Mouse (Mus musculus): Measurements from ENCODE around the gene Rubcnl. TPM values are rescaled to one million over a fixed set of nuclear protein-coding genes. Genes with fewer than 3 reads are reported as not detected.

Gene Rubcnl
- polyA plus RNA-seq (2016; fragmentation: Nextera tagmentation; extraction: Ambion mirVana): 0.13 and 0.29 TPM in 2 replicates

DNA sequence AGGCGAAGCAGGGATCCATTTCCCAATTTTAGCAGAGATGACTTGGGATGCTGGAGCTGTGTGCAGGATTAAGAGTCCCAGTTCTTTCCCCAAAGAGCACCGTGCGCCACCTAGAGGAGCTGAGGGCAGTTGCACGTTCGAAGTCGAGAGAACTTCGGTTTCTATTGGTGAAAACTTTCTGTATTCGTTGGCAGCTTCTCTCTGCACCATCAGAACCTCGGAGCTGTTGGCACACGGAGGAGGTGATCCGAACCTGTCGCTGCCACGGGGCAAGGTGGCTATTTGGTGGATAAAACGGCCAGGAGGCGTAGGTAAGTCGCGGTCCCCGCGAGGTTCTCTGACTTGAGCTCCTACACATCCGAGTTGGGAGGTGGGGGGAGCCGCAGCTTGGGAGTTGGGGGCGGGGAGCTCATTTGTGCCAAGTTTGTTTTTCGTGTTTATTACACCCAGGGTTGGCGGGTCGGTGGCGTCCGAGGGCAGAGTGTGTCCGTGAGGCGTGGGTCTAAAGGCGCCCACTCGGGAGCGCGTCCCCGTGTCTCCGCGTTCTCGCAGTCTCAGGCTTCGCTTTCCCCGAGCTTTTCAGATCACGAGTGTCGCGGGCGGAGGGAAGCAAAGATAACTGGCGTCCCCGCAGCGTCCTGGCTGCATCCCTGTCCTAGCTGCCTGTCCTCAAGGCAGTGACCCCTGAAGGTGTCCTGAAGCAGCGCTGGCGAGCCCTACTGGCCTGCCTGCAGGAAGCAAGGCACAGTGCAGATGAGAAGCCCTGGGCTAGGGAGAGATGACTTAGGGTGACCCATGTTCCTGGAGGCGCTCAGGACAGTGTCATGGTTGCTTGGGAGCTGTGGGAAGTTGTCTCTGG lies at the start of gene Rubcnl:
TSS of gene Rubcnl (plus strand) at position 172 of the 859 bp plus-strand sequence.
- peak; percentile 78 for DNase-seq (ENCODE audit: low spot score)
- H3K36me3 ChIP-seq: no peaks in the 10 kb centered on the region
- H3K27me3 ChIP-seq (ENCODE audit: insufficient read depth, poor library complexity, severe bottlenecking): peaks cover 6% of the 10 kb centered on the region
- no peaks in the 10 kb centered on the region for H3K9me3 ChIP-seq
- H3K27ac ChIP-seq: peak within 1 kb of the TSS; percentile 73
- peak within 1 kb of the TSS; percentile 71 for H3K4me3 ChIP-seq
- peaks cover 9% of the 10 kb centered on the region for H3K4me1 ChIP-seq (replicated peaks)
- 2% methylated on average over 49 of the region's 49 CpGs for WGBS

- Histone ChIP-seq H3K36me3 (no peaks in the 10 kb centered on the region), H3K4me3 (no peak overlapping the region), H3K9me3 (no peaks in the 10 kb centered on the region), H3K27me3 (ENCODE audit: insufficient read depth, poor library complexity, severe bottlenecking) (no peaks in the 10 kb centered on the region), H3K27ac (no peak overlapping the region), H3K4me1 (replicated peaks) (0 out of 2 replicates have a peak, but pooled peaks cover 4% of the 10 kb centered on the region)
- WGBS: 62% methylated on average over 3 of the region's 3 CpGs
- DNase-seq (ENCODE audit: low spot score): no peak
Measured at GRCm38 (mm10) chr14:74972216-74972615, 43.6 kb upstream of the Rubcnl start.

- H3K27ac ChIP-seq: no peak overlapping the region
- H3K9me3 ChIP-seq: no peaks in the 10 kb centered on the region
- 0 out of 2 replicates have a peak, but pooled peaks cover 4% of the 10 kb centered on the region for H3K4me1 ChIP-seq (replicated peaks)
- no peaks in the 10 kb centered on the region for H3K36me3 ChIP-seq
- no peak for DNase-seq (ENCODE audit: low spot score)
- WGBS: 84% methylated on average over 5 of the region's 5 CpGs
- no peaks in the 10 kb centered on the region for H3K27me3 ChIP-seq (ENCODE audit: insufficient read depth, poor library complexity, severe bottlenecking)
- no peak overlapping the region for H3K4me3 ChIP-seq
Measured at GRCm38 (mm10) chr14:74972687-74973086, 43.1 kb upstream of the Rubcnl start.

- H3K27ac ChIP-seq: no peak overlapping the region
- no peak for DNase-seq (ENCODE audit: low spot score)
- H3K4me1 ChIP-seq (replicated peaks): 0 out of 2 replicates have a peak, but pooled peaks cover 4% of the 10 kb centered on the region
- 66% methylated on average over 10 of the region's 10 CpGs for WGBS
- H3K27me3 ChIP-seq (ENCODE audit: insufficient read depth, poor library complexity, severe bottlenecking): no peaks in the 10 kb centered on the region
- no peaks in the 10 kb centered on the region for H3K36me3 ChIP-seq
- H3K9me3 ChIP-seq: no peaks in the 10 kb centered on the region
- H3K4me3 ChIP-seq: no peak overlapping the region
Measured at GRCm38 (mm10) chr14:74974136-74974651, 41.6 kb upstream of the Rubcnl start.

DNA sequence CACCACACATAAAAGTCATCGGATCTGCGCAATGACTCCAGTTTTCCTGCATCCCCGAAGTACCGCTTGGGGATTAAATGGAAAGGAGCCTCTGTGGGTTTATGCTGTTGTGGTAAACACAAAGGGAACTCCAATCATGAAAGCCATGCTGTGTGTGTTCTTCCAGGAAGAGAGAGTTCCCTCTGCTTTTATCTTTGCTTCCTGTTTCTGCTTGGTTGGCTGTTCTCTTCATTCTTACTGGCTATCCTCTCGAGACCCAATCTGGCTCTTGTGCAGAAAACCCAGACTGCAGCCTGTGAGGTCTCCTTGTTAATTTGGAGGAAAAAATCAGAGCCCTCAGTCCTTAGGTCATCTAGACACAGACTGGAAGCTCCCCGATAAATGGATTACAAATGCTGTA lies 38.9 kb upstream of the Rubcnl start:
- Histone ChIP-seq H3K4me1 (replicated peaks) (0 out of 2 replicates have a peak, but pooled peaks cover 4% of the 10 kb centered on the region), H3K27me3 (ENCODE audit: insufficient read depth, poor library complexity, severe bottlenecking) (no peaks in the 10 kb centered on the region), H3K4me3 (no peak overlapping the region), H3K27ac (no peak overlapping the region), H3K9me3 (no peaks in the 10 kb centered on the region), H3K36me3 (no peaks in the 10 kb centered on the region)
- WGBS: 81% methylated on average over 6 of the region's 6 CpGs
- no peak for DNase-seq (ENCODE audit: low spot score)

DNA sequence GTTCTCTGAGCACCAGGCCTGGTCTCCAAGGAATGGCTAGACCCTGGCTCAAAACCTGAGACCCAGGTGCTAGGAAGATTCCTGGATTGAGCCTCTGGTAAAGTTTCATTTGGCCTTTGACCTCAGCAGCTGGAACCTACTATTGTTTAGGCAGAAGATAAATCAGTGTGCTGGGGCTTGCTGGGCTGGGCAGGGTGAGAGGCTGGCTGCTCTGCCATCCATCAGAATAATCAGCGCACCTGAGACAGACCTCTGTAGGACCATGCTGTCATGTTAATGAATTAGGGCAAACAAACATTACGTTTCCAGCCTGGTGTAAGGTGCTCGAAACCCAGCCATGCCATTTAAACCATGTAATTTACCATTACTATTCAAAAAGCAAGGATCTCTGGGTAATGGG lies 34.8 kb upstream of the Rubcnl start:
- H3K27me3 ChIP-seq (ENCODE audit: insufficient read depth, poor library complexity, severe bottlenecking): no peaks in the 10 kb centered on the region
- no peaks in the 10 kb centered on the region for H3K4me1 ChIP-seq (replicated peaks)
- no peaks in the 10 kb centered on the region for H3K9me3 ChIP-seq
- H3K36me3 ChIP-seq: no peaks in the 10 kb centered on the region
- 63% methylated on average over 3 of the region's 3 CpGs for WGBS
- DNase-seq (ENCODE audit: low spot score): peak; percentile 14
- H3K4me3 ChIP-seq: no peak overlapping the region
- H3K27ac ChIP-seq: no peak overlapping the region

DNA sequence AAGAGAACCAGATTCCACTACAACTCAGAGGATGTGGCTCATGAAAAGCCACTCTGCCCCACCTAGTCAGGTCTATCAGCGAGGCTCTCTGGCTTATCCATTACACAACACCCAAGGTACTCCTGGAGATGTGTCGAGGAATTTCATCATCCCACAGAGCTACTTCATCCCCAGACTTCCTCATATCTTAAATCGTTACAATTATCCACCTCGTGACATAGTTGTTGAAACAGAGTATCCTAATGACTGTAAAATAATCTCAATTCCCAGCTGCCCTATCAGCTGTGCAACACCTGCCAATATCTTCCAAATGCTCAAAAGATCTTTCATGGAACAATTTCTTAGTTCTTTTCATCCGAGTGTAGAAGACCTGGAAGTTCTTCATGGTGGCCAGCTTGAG lies 32.7 kb upstream of the Rubcnl start:
- WGBS: 89% methylated on average over 5 of the region's 5 CpGs
- DNase-seq (ENCODE audit: low spot score): no peak
- H3K36me3 ChIP-seq: no peaks in the 10 kb centered on the region
- H3K4me3 ChIP-seq: no peak overlapping the region
- no peak overlapping the region for H3K27ac ChIP-seq
- H3K9me3 ChIP-seq: no peaks in the 10 kb centered on the region
- no peaks in the 10 kb centered on the region for H3K27me3 ChIP-seq (ENCODE audit: insufficient read depth, poor library complexity, severe bottlenecking)
- H3K4me1 ChIP-seq (replicated peaks): no peaks in the 10 kb centered on the region

DNA sequence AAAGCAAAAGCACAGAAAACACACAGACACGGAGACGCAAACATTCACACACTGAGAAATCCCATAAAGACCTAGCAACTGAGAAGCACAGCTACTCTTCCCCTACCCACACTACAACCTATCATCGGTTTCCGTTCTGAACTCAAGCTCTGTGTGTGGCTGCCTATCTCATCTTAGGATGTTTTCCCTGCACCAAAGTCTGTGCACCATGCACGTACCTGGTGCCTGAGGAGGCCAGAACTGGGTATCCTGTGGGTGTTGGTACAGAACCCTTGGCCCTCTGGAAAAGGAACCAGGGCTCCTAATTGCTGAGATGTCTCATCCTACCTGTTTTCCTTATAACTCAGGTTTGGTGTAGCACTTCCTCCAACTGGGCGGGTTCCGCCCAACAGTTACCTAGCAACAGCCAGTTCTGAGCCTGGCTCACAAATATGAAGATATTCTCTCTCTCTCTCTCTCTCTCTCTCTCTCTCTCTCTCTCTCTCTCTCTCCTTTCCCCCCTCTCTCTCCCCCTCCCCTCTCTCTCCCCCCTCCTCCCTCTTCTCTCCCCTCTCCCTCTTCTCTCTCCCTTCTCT lies 30.9 kb upstream of the Rubcnl start:
- DNase-seq (ENCODE audit: low spot score): no peak
- H3K4me3 ChIP-seq: no peak overlapping the region
- no peaks in the 10 kb centered on the region for H3K27me3 ChIP-seq (ENCODE audit: insufficient read depth, poor library complexity, severe bottlenecking)
- no peaks in the 10 kb centered on the region for H3K9me3 ChIP-seq
- 79% methylated on average over 7 of the region's 7 CpGs for whole genome bisulfite sequencing
- H3K27ac ChIP-seq: no peak overlapping the region
- H3K4me1 ChIP-seq (replicated peaks): no peaks in the 10 kb centered on the region
- H3K36me3 ChIP-seq: no peaks in the 10 kb centered on the region

DNA sequence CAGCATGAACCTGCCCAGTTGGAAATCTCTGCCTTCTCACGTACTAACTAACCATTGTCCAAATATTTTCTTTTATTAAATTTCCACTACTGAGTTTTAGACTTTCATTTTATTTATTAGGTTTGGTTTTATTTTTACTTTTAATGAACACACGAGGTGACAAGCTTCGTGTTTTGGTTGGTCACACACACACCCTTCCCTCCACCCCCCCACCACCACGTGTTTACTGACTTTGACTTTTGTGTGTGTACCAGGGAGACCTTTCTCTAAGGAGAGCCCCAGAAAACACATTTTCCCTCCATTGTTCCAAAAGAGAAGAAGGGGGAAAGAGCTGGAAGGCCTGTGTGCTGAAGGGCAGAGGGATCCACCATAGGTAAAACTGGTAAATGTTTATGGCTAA lies 30.2 kb upstream of the Rubcnl start:
- Histone ChIP-seq H3K27me3 (ENCODE audit: insufficient read depth, poor library complexity, severe bottlenecking) (no peaks in the 10 kb centered on the region), H3K4me3 (no peak overlapping the region), H3K4me1 (replicated peaks) (no peaks in the 10 kb centered on the region), H3K36me3 (no peaks in the 10 kb centered on the region), H3K9me3 (no peaks in the 10 kb centered on the region), H3K27ac (no peak overlapping the region)
- DNase-seq (ENCODE audit: low spot score): no peak
- WGBS: 68% methylated on average over 4 of the region's 4 CpGs

- H3K36me3 ChIP-seq: no peaks in the 10 kb centered on the region
- H3K9me3 ChIP-seq: no peaks in the 10 kb centered on the region
- DNase-seq (ENCODE audit: low spot score): no peak
- no peaks in the 10 kb centered on the region for H3K4me1 ChIP-seq (replicated peaks)
- WGBS: 81% methylated on average over 3 of the region's 3 CpGs
- no peak overlapping the region for H3K27ac ChIP-seq
- no peak overlapping the region for H3K4me3 ChIP-seq
- H3K27me3 ChIP-seq (ENCODE audit: insufficient read depth, poor library complexity, severe bottlenecking): no peaks in the 10 kb centered on the region
Measured at GRCm38 (mm10) chr14:74986527-74986926, 29.3 kb upstream of the Rubcnl start.

DNA sequence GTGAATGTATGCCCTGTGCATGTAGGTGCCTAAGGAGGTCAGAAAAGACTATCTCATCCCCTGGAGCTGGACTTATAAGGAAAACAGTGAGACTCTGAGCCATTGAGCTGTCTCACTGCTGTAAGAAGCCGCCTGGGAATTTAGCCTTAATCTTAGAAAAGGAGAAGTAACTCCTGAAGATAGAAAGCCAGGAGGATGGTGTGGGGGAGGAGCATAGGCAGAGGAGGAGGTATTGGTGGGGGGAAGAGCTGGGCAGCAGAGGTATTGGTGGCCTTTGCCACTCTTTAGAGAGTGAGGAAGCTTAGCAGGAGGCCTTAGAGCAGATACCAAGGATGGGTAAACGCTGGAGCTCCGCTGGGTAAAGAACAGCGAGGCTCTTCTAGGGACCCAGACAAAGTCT lies 26.5 kb upstream of the Rubcnl start:
- H3K27me3 ChIP-seq (ENCODE audit: insufficient read depth, poor library complexity, severe bottlenecking): no peaks in the 10 kb centered on the region
- no peaks in the 10 kb centered on the region for H3K9me3 ChIP-seq
- H3K36me3 ChIP-seq: no peaks in the 10 kb centered on the region
- no peak overlapping the region for H3K27ac ChIP-seq
- no peak overlapping the region for H3K4me3 ChIP-seq
- H3K4me1 ChIP-seq (replicated peaks): no peaks in the 10 kb centered on the region
- WGBS: 36% methylated on average over 4 of the region's 4 CpGs
- DNase-seq (ENCODE audit: low spot score): no peak

- Histone ChIP-seq H3K9me3 (no peaks in the 10 kb centered on the region), H3K27me3 (ENCODE audit: insufficient read depth, poor library complexity, severe bottlenecking) (no peaks in the 10 kb centered on the region), H3K4me1 (replicated peaks) (no peaks in the 10 kb centered on the region), H3K27ac (no peak overlapping the region), H3K36me3 (no peaks in the 10 kb centered on the region), H3K4me3 (no peak overlapping the region)
- WGBS: 90% methylated on average over 4 of the region's 4 CpGs
- no peak for DNase-seq (ENCODE audit: low spot score)
Measured at GRCm38 (mm10) chr14:74989909-74990308, 25.9 kb upstream of the Rubcnl start.

DNA sequence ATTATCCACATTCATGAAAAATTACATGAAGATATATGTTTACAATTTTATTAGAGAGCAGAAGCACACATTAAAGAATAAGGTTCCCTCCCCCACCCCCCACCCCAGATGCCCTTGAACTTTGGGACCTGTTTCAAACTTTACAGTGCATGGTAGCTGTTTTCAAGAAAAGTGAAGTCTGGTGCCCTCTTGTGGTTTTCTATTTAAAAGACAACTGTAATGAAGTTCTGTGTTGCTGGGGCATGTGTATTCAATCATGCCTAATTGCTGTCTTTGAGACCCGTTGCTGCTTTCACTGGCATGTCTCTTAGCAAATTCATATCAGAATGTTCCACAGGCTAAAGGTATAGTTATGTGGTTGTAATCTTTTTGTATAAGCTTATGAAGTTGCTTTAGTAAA lies 25.3 kb upstream of the Rubcnl start:
- no peak for DNase-seq (ENCODE audit: low spot score)
- no peak overlapping the region for H3K27ac ChIP-seq
- H3K9me3 ChIP-seq: no peaks in the 10 kb centered on the region
- H3K36me3 ChIP-seq: no peaks in the 10 kb centered on the region
- 8% methylated on average over 1 of the region's 1 CpGs for WGBS
- H3K27me3 ChIP-seq (ENCODE audit: insufficient read depth, poor library complexity, severe bottlenecking): no peaks in the 10 kb centered on the region
- no peak overlapping the region for H3K4me3 ChIP-seq
- no peaks in the 10 kb centered on the region for H3K4me1 ChIP-seq (replicated peaks)

Measured in hindbrain, embryonic 10.5 days (tissue).